Mouse (Mus musculus) ES-E14 (cell line): ENCODE results near the gene Nhlh1.

Experiments used
- CHD2 ChIP-seq: IDR thresholded peaks from 2 replicates; pipeline ENCODE4 v1.6.1; 2014; ENCODE audit warnings: mild to moderate bottlenecking, low read depth, low read length, inconsistent platforms
- HCFC1 ChIP-seq: IDR thresholded peaks from 2 replicates; pipeline ENCODE4 v1.6.1; 2012; ENCODE audit warnings: low read length, inconsistent platforms, borderline replicate concordance; ENCODE audit not compliant: insufficient read depth
- MAFK ChIP-seq: IDR thresholded peaks from 2 replicates; pipeline ENCODE4 v1.6.1; 2014; ENCODE audit warnings: mild to moderate bottlenecking, low read depth, low read length, inconsistent platforms; ENCODE audit not compliant: insufficient read depth
- ZC3H11A ChIP-seq: IDR thresholded peaks from 2 replicates; pipeline ENCODE4 v1.6.1; 2012; ENCODE audit warnings: low read depth, mild to moderate bottlenecking, inconsistent platforms, low read length, borderline replicate concordance
- ZNF384 ChIP-seq: IDR thresholded peaks from 2 replicates; pipeline ENCODE4 v1.6.1; 2012; ENCODE audit warnings: low read depth, low read length, inconsistent platforms

DNA sequence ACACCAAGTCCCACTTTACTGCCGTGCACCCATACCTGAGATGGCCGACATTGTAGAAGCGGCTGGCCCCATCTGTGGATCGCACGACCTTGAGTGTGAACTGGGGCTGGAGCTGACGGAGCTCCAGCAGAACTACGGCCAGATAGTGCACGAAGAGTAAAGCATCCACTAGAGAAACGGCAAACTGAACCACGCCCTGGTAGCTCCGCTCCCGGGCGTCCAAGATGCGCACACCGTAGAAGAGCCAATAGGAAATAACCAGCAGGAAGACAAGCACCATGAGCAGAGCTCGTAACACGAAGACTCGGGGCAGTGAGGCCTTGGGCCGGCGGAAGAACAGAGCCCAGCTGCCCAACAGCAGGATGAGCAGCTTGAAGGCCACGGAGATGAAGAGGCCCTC lies 48.0 kb downstream of the Nhlh1 start:
- TF ChIP-seq ZNF384 (no peak), ZC3H11A (no peak), HCFC1 (no peak), MAFK (no peak), CHD2 (no peak)
